Mouse (Mus musculus) neural tube, embryonic 11.5 days (tissue): ENCODE data around the gene Mettl26. TPM values are rescaled to one million over a fixed set of nuclear protein-coding genes. Genes with fewer than 3 reads are reported as not detected.

Source experiments
- ATAC-seq: fragments of 200-750 bp; cut with Nextera tagmentation; 2 replicates; pipeline ENCODE4 v1.8.0; 2017; ENCODE audit warnings: moderate number of reproducible peaks, mild to moderate bottlenecking, moderate TSS enrichment, moderate library complexity; ENCODE audit not compliant: insufficient read depth, low FRiP score, low TSS enrichment
- DNase-seq: peaks from one replicate; pipeline ENCODE4 v3.0.0-alpha.2; 2015; ENCODE audit warnings: low spot score
- H3K27ac ChIP-seq: fragments of 300-500 bp; sonication (generic); 2 replicates; pipeline ENCODE4 v1.5.1; 2014; ENCODE audit warnings: low read depth, mild to moderate bottlenecking, low read length
- H3K27me3 ChIP-seq: fragments of 300-500 bp; sonication (generic); 2 replicates; pipeline ENCODE4 v1.6.1; 2014; ENCODE audit warnings: mild to moderate bottlenecking, low read length, mixed read lengths; ENCODE audit not compliant: control insufficient read depth, insufficient read depth
- H3K36me3 ChIP-seq: fragments of 300-500 bp; sonication (generic); 2 replicates; pipeline ENCODE4 v1.6.1; 2014; ENCODE audit warnings: mild to moderate bottlenecking, low read length, moderate library complexity, mixed read lengths; ENCODE audit not compliant: control insufficient read depth, insufficient read depth
- H3K4me1 ChIP-seq: fragments of 300-500 bp; sonication (generic); 2 replicates; pipeline ENCODE4 v1.6.1; 2014; ENCODE audit warnings: low read length, mixed read lengths; ENCODE audit not compliant: control insufficient read depth, insufficient read depth
- H3K4me2 ChIP-seq: fragments of 300-500 bp; sonication (generic); 2 replicates; pipeline ENCODE4 v1.6.1; 2014; ENCODE audit warnings: low read depth, mild to moderate bottlenecking, moderate library complexity
- H3K4me3 ChIP-seq: fragments of 300-500 bp; sonication (generic); 2 replicates; pipeline ENCODE4 v1.5.1; 2014; ENCODE audit warnings: low read depth, low read length
- H3K9ac ChIP-seq: fragments of 300-500 bp; sonication (generic); 2 replicates; pipeline ENCODE4 v1.6.1; 2014; ENCODE audit warnings: mild to moderate bottlenecking, low read length
- H3K9me3 ChIP-seq: fragments of 300-500 bp; sonication (generic); 2 replicates; pipeline ENCODE4 v1.6.1; 2016; ENCODE audit warnings: low read length; ENCODE audit not compliant: control insufficient read depth
- WGBS: fragments of 180-500 bp; shearing (Covaris S2); extraction: QIAGEN DNeasy Blood & Tissue Kit; methylation state at CpG from one replicate; pipeline ENCODE4 v1.1.7; 2014; 5-methylcytosine and 5-hydroxymethylcytosine counted together
- polyA plus RNA-seq: library from polyadenylated mRNA; unstranded; fragments of >200 nt; fragmentation: Nextera tagmentation; extraction: Ambion mirVana; gene quantifications from 2 replicates; pipeline ENCODE4 v1.2.1, GENCODE M21; 2014

Gene Mettl26
- polyA plus RNA-seq, 1 experiment from 2014 or later = 58.8 TPM

GRCm38 (mm10) chr17:25841117-25841880 lies 33.6 kb upstream of the Mettl26 start, which contains the start of gene Gm20683:
TSS of gene Gm20683 (minus strand) at chr17:25841763.
- Histone ChIP-seq H3K27me3 (no peaks in the 10 kb centered on the region), H3K9ac (no peak within 1 kb of the TSS), H3K9me3 (no peaks in the 10 kb centered on the region), H3K27ac (no peak within 1 kb of the TSS), H3K4me2 (no peak within 1 kb of the TSS), H3K36me3 (peaks cover 23% of the 10 kb centered on the region), H3K4me1 (peaks cover 28% of the 10 kb centered on the region), H3K4me3 (no peak within 1 kb of the TSS)
- WGBS = 93% methylated on average over 22 of the region's 22 CpGs
- DNase-seq = no peak
- no peak for ATAC-seq

GRCm38 (mm10) chr17:25842509-25842908 lies 32.4 kb upstream of the Mettl26 start:
- Histone ChIP-seq H3K36me3 (peaks cover 23% of the 10 kb centered on the region), H3K9ac (no peak overlapping the region), H3K9me3 (no peaks in the 10 kb centered on the region), H3K4me1 (peaks cover 16% of the 10 kb centered on the region), H3K27me3 (no peaks in the 10 kb centered on the region), H3K4me3 (no peak overlapping the region), H3K27ac (no peak overlapping the region), H3K4me2 (no peak overlapping the region)
- WGBS = 85% methylated on average over 3 of the region's 3 CpGs
- ATAC-seq = no peak
- no peak for DNase-seq

GRCm38 (mm10) chr17:25843122-25843521 lies 31.8 kb upstream of the Mettl26 start:
- 94% methylated on average over 4 of the region's 4 CpGs for WGBS
- peak overlapping the region; percentile 93 for H3K4me3 ChIP-seq
- H3K36me3 ChIP-seq = peaks cover 23% of the 10 kb centered on the region
- H3K4me1 ChIP-seq = peaks cover 10% of the 10 kb centered on the region
- no peak overlapping the region for H3K27ac ChIP-seq
- ATAC-seq (no peak), DNase-seq (no peak)
- no peaks in the 10 kb centered on the region for H3K9me3 ChIP-seq
- H3K4me2 ChIP-seq = peak overlapping the region; percentile 89
- H3K9ac ChIP-seq = no peak overlapping the region; the same call in 1 of the 2 replicates
- no peaks in the 10 kb centered on the region for H3K27me3 ChIP-seq

GRCm38 (mm10) chr17:25843636-25844395 lies 31.1 kb upstream of the Mettl26 start:
- Histone ChIP-seq H3K4me3 (peak overlapping the region; percentile 93), H3K4me1 (peaks cover 8% of the 10 kb centered on the region; the same call in 1 of the 2 replicates), H3K9ac (peak overlapping the region; percentile 81), H3K27ac (peak overlapping the region; percentile 60), H3K27me3 (no peaks in the 10 kb centered on the region), H3K9me3 (no peaks in the 10 kb centered on the region), H3K4me2 (peak overlapping the region; percentile 89), H3K36me3 (peaks cover 23% of the 10 kb centered on the region)
- DNase-seq (no peak), ATAC-seq (peak; percentile 11; the same call in 1 of the 2 replicates)
- 4% methylated on average over 38 of the region's 38 CpGs for WGBS

GRCm38 (mm10) chr17:25844396-25844901 lies 30.4 kb upstream of the Mettl26 start, which contains the start of gene Rhot2:
TSS of gene Rhot2 (minus strand) at chr17:25844851.
- Histone ChIP-seq H3K27ac (peak within 1 kb of the TSS; percentile 60), H3K9me3 (no peaks in the 10 kb centered on the region), H3K36me3 (peaks cover 19% of the 10 kb centered on the region), H3K4me2 (peak within 1 kb of the TSS; percentile 89), H3K4me1 (peaks cover 8% of the 10 kb centered on the region; the same call in 1 of the 2 replicates), H3K27me3 (no peaks in the 10 kb centered on the region), H3K9ac (peak within 1 kb of the TSS; percentile 81), H3K4me3 (peak within 1 kb of the TSS; percentile 93)
- DNase-seq = peak; percentile 91
- 1% methylated on average over 18 of the region's 21 CpGs for WGBS
- peak; percentile 92 for ATAC-seq

- no peaks in the 10 kb centered on the region for H3K27me3 ChIP-seq
- H3K4me1 ChIP-seq = peaks cover 11% of the 10 kb centered on the region
- no peaks in the 10 kb centered on the region for H3K9me3 ChIP-seq
- H3K4me3 ChIP-seq = 0 out of 2 replicates have a peak overlapping the region, but pooled peaks have one; percentile 60
- no peaks in the 10 kb centered on the region; the same call in 1 of the 2 replicates for H3K36me3 ChIP-seq
- DNase-seq = no peak
- ATAC-seq = no peak
- WGBS = 87% methylated on average over 6 of the region's 6 CpGs
- peak overlapping the region; percentile 88 for H3K4me2 ChIP-seq
- no peak overlapping the region for H3K27ac ChIP-seq
- peak overlapping the region; percentile 84 for H3K9ac ChIP-seq
Measured at GRCm38 (mm10) chr17:25860229-25860628, 14.6 kb upstream of the Mettl26 start.

- no peaks in the 10 kb centered on the region for H3K9me3 ChIP-seq
- H3K9ac ChIP-seq = peak within 1 kb of the TSS; percentile 84
- 4% methylated on average over 65 of the region's 65 CpGs for WGBS
- H3K4me1 ChIP-seq = peaks cover 11% of the 10 kb centered on the region
- peak within 1 kb of the TSS; percentile 60 for H3K4me3 ChIP-seq
- ATAC-seq (peak; percentile 92), DNase-seq (peak; percentile 95)
- no peaks in the 10 kb centered on the region; the same call in 1 of the 2 replicates for H3K36me3 ChIP-seq
- H3K27me3 ChIP-seq = no peaks in the 10 kb centered on the region
- peak within 1 kb of the TSS; percentile 76 for H3K27ac ChIP-seq
- peak within 1 kb of the TSS; percentile 88 for H3K4me2 ChIP-seq
Measured at GRCm38 (mm10) chr17:25860832-25861703, 13.8 kb upstream of the Mettl26 start, which contains the start of gene Wdr90. TSS of gene Wdr90 (minus strand) at chr17:25861501.
